Mouse (Mus musculus): ENCODE data around the gene Gzmm. TPM values are rescaled to one million over a fixed set of nuclear protein-coding genes. Genes with fewer than 3 reads are reported as not detected.

Gene Gzmm
- polyA plus RNA-seq, 1 experiment = 0.94 TPM

DNA sequence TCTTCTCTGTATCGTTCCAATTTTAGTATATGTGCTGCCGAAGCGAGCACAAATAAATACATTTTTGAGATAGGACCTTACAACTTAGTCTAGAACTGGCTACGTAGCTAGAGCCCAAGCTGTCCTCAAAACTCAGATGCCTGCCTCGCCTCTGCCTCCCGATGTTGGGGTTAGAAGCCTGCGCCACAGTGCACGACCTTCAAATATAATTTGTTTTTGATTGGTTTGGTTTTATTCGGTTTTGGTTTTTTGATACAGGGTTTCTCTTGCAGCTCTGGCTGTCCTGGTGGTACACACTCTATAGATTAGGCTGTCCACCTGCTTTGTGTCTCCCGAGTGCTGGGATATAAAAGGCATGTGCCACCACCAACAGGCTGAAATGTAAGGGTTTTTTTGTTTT lies 14.7 kb downstream of the Gzmm start:
- no peak for TF ChIP-seq CTCF (conservative IDR thresholded peaks at IDR 0.05; ENCODE audit: insufficient read depth, insufficient read length, low read depth, low read length)
- no peak for TF ChIP-seq POLR2A (IDR thresholded peaks at IDR 0.05; ENCODE audit: low read depth, low read length)
- Histone ChIP-seq H3K27ac (ENCODE audit: insufficient read depth, low read depth, low read length) (no peak overlapping the region), H3K27me3 (replicated peaks; ENCODE audit: control insufficient read depth, insufficient read depth, low read length) (no peaks in the 10 kb centered on the region), H3K36me3 (ENCODE audit: control insufficient read depth, insufficient read depth, low read length) (no peaks in the 10 kb centered on the region), H3K4me1 (ENCODE audit: control insufficient read depth, insufficient read depth, low read length) (peaks cover 27% of the 10 kb centered on the region), H3K4me3 (ENCODE audit: insufficient read depth, low read depth, low read length) (no peak overlapping the region)
- WGBS = 87% methylated on average over 10 of the region's 10 CpGs
- no peak for DNase-seq

DNA sequence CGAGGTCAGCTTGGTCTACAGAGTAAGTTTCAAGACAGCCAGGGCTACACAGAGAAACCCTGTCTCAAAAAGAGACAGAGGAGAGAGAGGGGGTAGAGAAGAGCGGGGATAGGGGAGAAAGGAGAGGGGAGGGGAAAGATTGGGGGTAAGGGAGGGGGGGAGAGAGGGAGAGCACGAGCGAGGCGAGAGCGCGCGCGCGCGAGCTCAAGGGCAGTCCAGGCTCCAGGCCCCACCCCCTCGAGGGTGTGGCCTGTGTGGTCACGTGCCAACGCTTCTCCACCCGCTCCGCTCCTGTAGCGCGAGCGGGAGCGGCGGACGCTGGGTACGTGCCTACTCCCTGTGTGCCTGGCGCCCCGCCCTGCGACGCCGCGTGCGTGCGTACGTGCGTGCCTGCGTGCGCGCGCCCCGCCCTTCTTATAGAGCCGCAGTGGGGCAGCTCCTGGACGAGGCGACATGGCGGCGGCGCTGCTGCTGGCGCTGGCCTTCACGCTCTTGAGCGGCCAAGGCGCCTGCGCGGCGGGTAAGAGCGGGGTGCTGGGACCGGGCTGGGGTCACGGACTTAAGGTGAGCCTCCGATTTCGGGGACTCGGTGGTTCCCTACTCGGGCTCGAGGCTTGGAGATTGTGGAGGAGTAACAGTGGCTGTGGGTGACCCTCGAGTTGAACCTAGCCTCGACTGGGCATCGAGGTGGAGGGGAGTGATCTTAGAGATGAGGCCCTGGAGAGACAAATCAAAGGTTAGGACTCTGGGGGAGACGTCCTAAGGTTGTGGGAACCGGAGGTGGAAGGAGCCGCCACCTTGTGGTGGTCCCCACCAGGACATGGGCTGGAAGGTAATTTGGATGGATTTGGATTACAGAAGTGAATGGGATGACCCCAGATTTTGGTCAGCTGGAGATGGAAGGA lies 15.5 kb downstream of the Gzmm start, which contains the start of gene Bsg:
Gene Bsg (plus strand): TSS at position 427 of the 905 bp plus-strand sequence.
- under 1% methylated on average over 60 of the region's 65 CpGs for WGBS
- Histone ChIP-seq H3K4me1 (ENCODE audit: control insufficient read depth, insufficient read depth, low read length) (peaks cover 27% of the 10 kb centered on the region), H3K27ac (ENCODE audit: insufficient read depth, low read depth, low read length) (peak within 1 kb of the TSS; percentile 80), H3K36me3 (ENCODE audit: control insufficient read depth, insufficient read depth, low read length) (no peaks in the 10 kb centered on the region), H3K27me3 (replicated peaks; ENCODE audit: control insufficient read depth, insufficient read depth, low read length) (no peaks in the 10 kb centered on the region), H3K4me3 (ENCODE audit: insufficient read depth, low read depth, low read length) (peak within 1 kb of the TSS; percentile 79)
- DNase-seq = peak; percentile 99
- peak; percentile 36 for TF ChIP-seq CTCF (conservative IDR thresholded peaks at IDR 0.05; ENCODE audit: insufficient read depth, insufficient read length, low read depth, low read length)
- TF ChIP-seq POLR2A (IDR thresholded peaks at IDR 0.05; ENCODE audit: low read depth, low read length) = peak; percentile 80

GRCm38 (mm10) chr10:79704970-79705360 lies 16.1 kb downstream of the Gzmm start:
- Histone ChIP-seq H3K4me1 (ENCODE audit: control insufficient read depth, insufficient read depth, low read length) (peaks cover 27% of the 10 kb centered on the region), H3K27ac (ENCODE audit: insufficient read depth, low read depth, low read length) (no peak overlapping the region; the same call in 1 of the 2 replicates), H3K36me3 (ENCODE audit: control insufficient read depth, insufficient read depth, low read length) (no peaks in the 10 kb centered on the region), H3K27me3 (replicated peaks; ENCODE audit: control insufficient read depth, insufficient read depth, low read length) (no peaks in the 10 kb centered on the region), H3K4me3 (ENCODE audit: insufficient read depth, low read depth, low read length) (peak overlapping the region; percentile 79)
- DNase-seq = no peak
- TF ChIP-seq CTCF (conservative IDR thresholded peaks at IDR 0.05; ENCODE audit: insufficient read depth, insufficient read length, low read depth, low read length) (no peak), POLR2A (IDR thresholded peaks at IDR 0.05; ENCODE audit: low read depth, low read length) (no peak)
- 3% methylated on average over 10 of the region's 10 CpGs for WGBS

GRCm38 (mm10) chr10:79705951-79706350 lies 17.1 kb downstream of the Gzmm start:
- no peak for DNase-seq
- Histone ChIP-seq H3K4me3 (ENCODE audit: insufficient read depth, low read depth, low read length) (no peak overlapping the region), H3K4me1 (ENCODE audit: control insufficient read depth, insufficient read depth, low read length) (peaks cover 27% of the 10 kb centered on the region), H3K36me3 (ENCODE audit: control insufficient read depth, insufficient read depth, low read length) (no peaks in the 10 kb centered on the region), H3K27ac (ENCODE audit: insufficient read depth, low read depth, low read length) (no peak overlapping the region), H3K27me3 (replicated peaks; ENCODE audit: control insufficient read depth, insufficient read depth, low read length) (no peaks in the 10 kb centered on the region)
- 69% methylated on average over 5 of the region's 5 CpGs for WGBS
- TF ChIP-seq POLR2A (IDR thresholded peaks at IDR 0.05; ENCODE audit: low read depth, low read length) (no peak), CTCF (conservative IDR thresholded peaks at IDR 0.05; ENCODE audit: insufficient read depth, insufficient read length, low read depth, low read length) (no peak)

DNA sequence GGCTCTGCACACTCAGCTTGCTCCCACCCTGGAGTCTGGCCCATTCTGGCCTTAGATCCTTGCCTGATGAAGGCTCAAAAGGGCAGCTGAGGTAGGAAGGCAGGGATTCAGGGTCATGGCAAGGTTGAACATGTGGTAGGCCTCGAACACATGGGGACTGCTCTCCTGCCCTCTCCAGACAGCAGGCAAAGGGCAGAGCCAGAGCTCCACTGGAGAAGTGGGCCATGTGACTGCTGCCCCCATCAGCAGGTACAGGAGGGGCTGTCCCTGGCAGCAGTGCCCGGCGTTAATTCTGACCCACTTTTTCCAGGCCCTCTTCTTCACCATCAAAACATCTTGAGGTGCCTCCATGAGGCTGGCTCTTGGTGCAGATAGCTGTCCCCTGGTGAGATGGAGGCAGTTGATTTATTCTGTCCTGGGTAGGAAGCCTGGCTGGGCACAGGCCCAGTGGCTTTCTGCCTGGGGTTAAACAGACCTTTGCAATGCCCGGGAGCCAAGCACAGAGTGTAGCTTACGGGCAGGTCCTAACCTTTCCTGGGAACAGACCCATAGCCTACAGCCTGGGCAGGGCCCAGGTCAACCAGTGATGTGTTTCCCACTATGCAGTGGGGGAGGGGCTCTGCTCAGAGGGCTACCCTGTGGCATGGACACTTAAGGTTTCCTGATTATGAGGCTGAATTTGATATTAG lies 17.7 kb downstream of the Gzmm start:
- Histone ChIP-seq H3K27ac (ENCODE audit: insufficient read depth, low read depth, low read length) (no peak overlapping the region), H3K27me3 (replicated peaks; ENCODE audit: control insufficient read depth, insufficient read depth, low read length) (no peaks in the 10 kb centered on the region), H3K4me1 (ENCODE audit: control insufficient read depth, insufficient read depth, low read length) (peaks cover 27% of the 10 kb centered on the region), H3K36me3 (ENCODE audit: control insufficient read depth, insufficient read depth, low read length) (no peaks in the 10 kb centered on the region), H3K4me3 (ENCODE audit: insufficient read depth, low read depth, low read length) (no peak overlapping the region)
- peak; percentile 44 for DNase-seq
- WGBS = 28% methylated on average over 5 of the region's 5 CpGs
- TF ChIP-seq CTCF (conservative IDR thresholded peaks at IDR 0.05; ENCODE audit: insufficient read depth, insufficient read length, low read depth, low read length) (no peak), POLR2A (IDR thresholded peaks at IDR 0.05; ENCODE audit: low read depth, low read length) (no peak)

GRCm38 (mm10) chr10:79707162-79707561 lies 18.3 kb downstream of the Gzmm start:
- no peak for TF ChIP-seq CTCF (conservative IDR thresholded peaks at IDR 0.05; ENCODE audit: insufficient read depth, insufficient read length, low read depth, low read length)
- no peak for TF ChIP-seq POLR2A (IDR thresholded peaks at IDR 0.05; ENCODE audit: low read depth, low read length)
- Histone ChIP-seq H3K27ac (ENCODE audit: insufficient read depth, low read depth, low read length) (no peak overlapping the region), H3K36me3 (ENCODE audit: control insufficient read depth, insufficient read depth, low read length) (no peaks in the 10 kb centered on the region), H3K27me3 (replicated peaks; ENCODE audit: control insufficient read depth, insufficient read depth, low read length) (no peaks in the 10 kb centered on the region), H3K4me1 (ENCODE audit: control insufficient read depth, insufficient read depth, low read length) (peaks cover 27% of the 10 kb centered on the region), H3K4me3 (ENCODE audit: insufficient read depth, low read depth, low read length) (no peak overlapping the region)
- 68% methylated on average over 1 of the region's 1 CpGs for WGBS
- no peak for DNase-seq

DNA sequence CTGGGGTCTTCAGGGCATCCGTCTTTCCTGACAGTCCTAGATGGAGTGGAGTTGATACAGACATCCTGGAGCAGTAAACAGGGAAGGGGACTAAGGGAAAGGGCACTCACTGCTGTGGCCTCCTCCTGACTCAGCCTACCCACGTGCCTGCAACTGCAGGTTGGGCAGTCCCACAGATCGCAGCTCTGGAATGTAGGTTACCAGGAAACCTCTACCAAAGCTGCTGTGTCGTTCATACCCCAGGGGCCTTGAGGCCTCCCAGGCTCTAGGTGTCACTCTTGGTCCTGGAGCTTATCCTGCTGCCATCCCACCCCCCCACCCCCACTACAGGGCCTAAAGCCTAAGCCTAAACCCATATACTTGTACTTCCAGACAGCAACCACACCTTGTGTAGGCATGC lies 18.9 kb downstream of the Gzmm start:
- H3K4me3 ChIP-seq (ENCODE audit: insufficient read depth, low read depth, low read length) = no peak overlapping the region
- H3K4me1 ChIP-seq (ENCODE audit: control insufficient read depth, insufficient read depth, low read length) = peaks cover 27% of the 10 kb centered on the region
- DNase-seq = no peak
- no peak overlapping the region for H3K27ac ChIP-seq (ENCODE audit: insufficient read depth, low read depth, low read length)
- WGBS = 44% methylated on average over 4 of the region's 4 CpGs
- no peaks in the 10 kb centered on the region for H3K36me3 ChIP-seq (ENCODE audit: control insufficient read depth, insufficient read depth, low read length)
- no peaks in the 10 kb centered on the region for H3K27me3 ChIP-seq (replicated peaks; ENCODE audit: control insufficient read depth, insufficient read depth, low read length)
- TF ChIP-seq POLR2A (IDR thresholded peaks at IDR 0.05; ENCODE audit: low read depth, low read length) (no peak), CTCF (conservative IDR thresholded peaks at IDR 0.05; ENCODE audit: insufficient read depth, insufficient read length, low read depth, low read length) (no peak)

Measured in kidney, adult 2 months (tissue).